Mouse (Mus musculus) lung, postnatal 0 days (tissue): Measurements from ENCODE around the gene Srxn1. TPM values are rescaled to one million over a fixed set of nuclear protein-coding genes. Genes with fewer than 3 reads are reported as not detected.
A peak's percentile ranks its signal among the peaks of the same experiment; 100 is the strongest.

Source experiments
- ATAC-seq: fragments of 200-750 bp; cut with Nextera tagmentation; 2 replicates; pipeline ENCODE4 v1.8.0; 2017; ENCODE audit warnings: moderate library complexity
- DNase-seq: peaks from one replicate; pipeline ENCODE4 v3.0.0-alpha.2; 2016; ENCODE audit warnings: low spot score
- H3K27ac ChIP-seq: fragments of 300-500 bp; sonication (generic); 2 replicates; pipeline ENCODE4 v1.5.1; 2014; ENCODE audit warnings: antibody characterized with exemption, mild to moderate bottlenecking, low read length, mixed read lengths
- H3K27me3 ChIP-seq: fragments of 300-500 bp; sonication (generic); replicated peaks from 2 replicates; pipeline ENCODE4 v1.6.1; 2014; ENCODE audit warnings: low read length, mixed read lengths; ENCODE audit not compliant: insufficient read depth
- H3K36me3 ChIP-seq: fragments of 300-500 bp; sonication (generic); 2 replicates; pipeline ENCODE4 v1.6.1; 2014; ENCODE audit warnings: low read length, mixed read lengths; ENCODE audit not compliant: insufficient read depth
- H3K4me1 ChIP-seq: fragments of 300-500 bp; sonication (generic); 2 replicates; pipeline ENCODE4 v1.6.1; 2014; ENCODE audit warnings: antibody characterized with exemption, low read depth, low read length, mixed read lengths; ENCODE audit not compliant: insufficient read depth
- H3K4me2 ChIP-seq: fragments of 300-500 bp; sonication (generic); replicated peaks from 2 replicates; pipeline ENCODE4 v1.6.1; 2014; ENCODE audit warnings: low read depth, mild to moderate bottlenecking, low read length, moderate library complexity, mixed read lengths
- H3K4me3 ChIP-seq: fragments of 300-500 bp; sonication (generic); 2 replicates; pipeline ENCODE4 v1.5.1; 2014; ENCODE audit warnings: low read depth, low read length
- H3K9ac ChIP-seq: fragments of 300-500 bp; sonication (generic); replicated peaks from 2 replicates; pipeline ENCODE4 v1.6.1; 2014; ENCODE audit warnings: low read depth, mild to moderate bottlenecking
- H3K9me3 ChIP-seq: fragments of 300-500 bp; sonication (generic); 2 replicates; pipeline ENCODE4 v1.6.1; 2016; ENCODE audit warnings: low read length, mixed read lengths
- CTCF ChIP-seq: IDR thresholded peaks from 2 replicates; pipeline ENCODE4 v1.5.1; 2016; ENCODE audit warnings: antibody characterized with exemption, mild to moderate bottlenecking
- EP300 ChIP-seq: IDR thresholded peaks from 2 replicates; pipeline ENCODE4 v1.6.1; 2016; ENCODE audit warnings: antibody characterized with exemption, mild to moderate bottlenecking, control low read depth
- WGBS: fragments of 180-500 bp; shearing (Covaris S2); extraction: QIAGEN DNeasy Blood & Tissue Kit; methylation state at CpG from one replicate; pipeline ENCODE4 v1.1.7; 2014; 5-methylcytosine and 5-hydroxymethylcytosine counted together
- polyA plus RNA-seq: library from polyadenylated mRNA; unstranded; fragments of >200 nt; fragmentation: Nextera tagmentation; extraction: Ambion mirVana; gene quantifications from 2 replicates; pipeline ENCODE4 v1.2.1, GENCODE M21; 2015

Gene Srxn1
- polyA plus RNA-seq, 1 experiment from 2014 or later = 8.9 TPM

DNA sequence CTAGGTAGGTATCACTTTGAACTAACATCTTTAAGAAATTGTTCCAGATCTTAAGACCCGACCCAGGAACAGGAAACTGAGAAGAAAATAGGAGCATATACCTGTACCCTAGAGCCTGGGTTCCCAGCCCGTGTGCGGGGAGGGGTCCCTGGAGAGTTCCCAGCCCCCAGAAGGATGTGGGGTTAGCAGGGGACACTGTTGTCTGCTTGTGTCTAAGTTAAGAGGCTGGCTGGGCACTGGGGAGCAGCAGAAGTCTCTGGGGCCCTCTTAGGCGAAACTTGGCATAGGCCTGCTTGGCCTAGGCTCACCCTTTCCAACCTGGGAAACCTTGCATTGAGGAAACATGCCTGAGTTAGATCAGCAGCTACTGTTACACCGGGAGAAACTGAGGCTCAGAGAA lies 39.2 kb downstream of the Srxn1 start:
- Histone ChIP-seq H3K4me1 (peaks cover 10% of the 10 kb centered on the region; the same call in 1 of the 2 replicates), H3K4me3 (peak overlapping the region; percentile 44; the same call in 1 of the 2 replicates), H3K27me3 (peaks cover 20% of the 10 kb centered on the region; the same call in 1 of the 2 replicates), H3K9me3 (no peaks in the 10 kb centered on the region), H3K27ac (no peak overlapping the region), H3K4me2 (peak overlapping the region; percentile 78), H3K36me3 (no peaks in the 10 kb centered on the region), H3K9ac (no peak overlapping the region)
- ATAC-seq (no peak), DNase-seq (no peak)
- WGBS = 70% methylated on average over 5 of the region's 5 CpGs
- TF ChIP-seq EP300 = no peak
- no peak for TF ChIP-seq CTCF

DNA sequence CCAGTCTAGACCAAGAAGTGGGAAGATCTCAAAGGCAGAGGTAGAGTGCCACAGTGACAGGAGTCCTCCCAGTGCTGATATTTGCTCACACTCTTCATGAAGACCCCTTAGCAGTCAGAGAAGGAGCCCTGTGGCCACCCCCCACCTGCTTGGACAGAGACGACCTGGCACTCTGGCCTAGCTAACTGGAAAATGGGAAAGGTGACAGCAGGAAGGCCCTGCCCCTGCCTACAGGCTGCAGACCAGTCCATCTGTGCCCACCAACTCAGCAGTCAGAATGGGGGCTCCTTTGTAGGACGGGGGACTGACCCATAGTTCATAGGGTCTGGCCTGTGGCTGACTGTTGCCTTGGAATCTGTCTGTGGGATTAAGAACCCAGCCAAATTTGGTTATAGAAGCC lies 40.4 kb downstream of the Srxn1 start:
- H3K4me2 ChIP-seq = no peak overlapping the region
- no peaks in the 10 kb centered on the region for H3K9me3 ChIP-seq
- H3K27me3 ChIP-seq = peaks cover 20% of the 10 kb centered on the region; the same call in 1 of the 2 replicates
- no peak overlapping the region for H3K4me3 ChIP-seq
- H3K36me3 ChIP-seq = no peaks in the 10 kb centered on the region
- H3K27ac ChIP-seq = no peak overlapping the region
- TF ChIP-seq EP300 = no peak
- DNase-seq (no peak), ATAC-seq (no peak)
- 64% methylated on average over 2 of the region's 2 CpGs for WGBS
- H3K9ac ChIP-seq = no peak overlapping the region
- peaks cover 10% of the 10 kb centered on the region; the same call in 1 of the 2 replicates for H3K4me1 ChIP-seq

DNA sequence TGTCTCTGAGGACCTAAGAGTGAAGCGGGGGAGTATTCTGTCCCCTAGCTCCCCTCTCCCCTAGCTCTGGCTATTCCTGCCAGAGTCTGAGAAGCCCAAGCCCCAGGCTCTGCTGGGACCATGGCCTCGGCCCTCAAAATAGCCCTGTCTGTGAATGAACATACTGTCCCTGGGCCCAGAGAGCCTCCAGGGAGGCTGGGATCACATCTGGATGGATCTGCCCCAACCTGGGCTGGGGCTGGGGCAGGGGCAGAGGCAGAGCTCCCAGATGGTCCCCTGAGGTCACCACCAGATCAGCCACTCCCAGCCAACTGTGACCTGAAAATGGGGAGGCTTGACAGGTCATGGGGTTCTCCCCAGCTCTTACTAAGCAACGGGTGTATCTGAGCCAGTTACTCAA lies 41.8 kb downstream of the Srxn1 start:
- no peaks in the 10 kb centered on the region for H3K36me3 ChIP-seq
- ATAC-seq = no peak
- no peak overlapping the region for H3K9ac ChIP-seq
- TF ChIP-seq CTCF (no peak), EP300 (no peak)
- H3K27me3 ChIP-seq = peaks cover 20% of the 10 kb centered on the region; the same call in 1 of the 2 replicates
- H3K4me1 ChIP-seq = peaks cover 5% of the 10 kb centered on the region; the same call in 1 of the 2 replicates
- no peak for DNase-seq
- H3K27ac ChIP-seq = no peak overlapping the region
- H3K9me3 ChIP-seq = no peaks in the 10 kb centered on the region
- no peak overlapping the region for H3K4me2 ChIP-seq
- H3K4me3 ChIP-seq = no peak overlapping the region
- 70% methylated on average over 3 of the region's 3 CpGs for WGBS

GRCm38 (mm10) chr2:152148675-152149074 lies 43.4 kb downstream of the Srxn1 start:
- peaks cover 5% of the 10 kb centered on the region; the same call in 1 of the 2 replicates for H3K4me1 ChIP-seq
- H3K27me3 ChIP-seq = peaks cover 15% of the 10 kb centered on the region; the same call in 1 of the 2 replicates
- ATAC-seq (no peak), DNase-seq (no peak)
- H3K4me3 ChIP-seq = no peak overlapping the region
- H3K4me2 ChIP-seq = no peak overlapping the region
- H3K9me3 ChIP-seq = no peaks in the 10 kb centered on the region
- no peak for TF ChIP-seq EP300
- TF ChIP-seq CTCF = no peak
- WGBS = 84% methylated on average over 9 of the region's 9 CpGs
- H3K36me3 ChIP-seq = no peaks in the 10 kb centered on the region
- no peak overlapping the region for H3K27ac ChIP-seq
- H3K9ac ChIP-seq = no peak overlapping the region

- Histone ChIP-seq H3K9me3 (no peaks in the 10 kb centered on the region), H3K9ac (no peak overlapping the region), H3K27me3 (peaks cover 3% of the 10 kb centered on the region; the same call in 1 of the 2 replicates), H3K4me2 (no peak overlapping the region), H3K36me3 (no peaks in the 10 kb centered on the region), H3K27ac (no peak overlapping the region), H3K4me3 (no peak overlapping the region), H3K4me1 (no peaks in the 10 kb centered on the region)
- no peak for ATAC-seq
- WGBS = 40% methylated on average over 4 of the region's 4 CpGs
- no peak for TF ChIP-seq EP300
- no peak for DNase-seq
Measured at GRCm38 (mm10) chr2:152149891-152150290, 44.6 kb downstream of the Srxn1 start.

DNA sequence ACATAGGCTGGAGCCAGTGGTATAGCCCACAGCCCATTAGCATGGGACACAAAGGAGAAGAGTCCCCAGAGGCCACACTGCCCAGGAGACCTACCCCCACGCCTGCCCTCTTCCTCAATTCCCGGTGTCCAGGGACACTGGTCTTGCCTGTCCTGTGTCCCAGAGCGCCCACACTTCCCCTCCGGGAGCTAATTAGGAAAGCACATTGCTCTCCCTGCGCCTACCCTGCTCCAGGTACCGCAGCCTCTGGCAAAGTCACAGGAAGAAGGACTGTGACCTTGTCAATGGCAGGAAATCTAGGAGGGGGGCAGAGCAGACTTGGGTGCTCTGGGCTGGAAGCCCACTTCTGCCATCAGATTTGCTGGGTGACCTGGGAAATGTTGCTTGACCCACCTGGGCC lies 45.1 kb downstream of the Srxn1 start:
- H3K27ac ChIP-seq = no peak overlapping the region

DNA sequence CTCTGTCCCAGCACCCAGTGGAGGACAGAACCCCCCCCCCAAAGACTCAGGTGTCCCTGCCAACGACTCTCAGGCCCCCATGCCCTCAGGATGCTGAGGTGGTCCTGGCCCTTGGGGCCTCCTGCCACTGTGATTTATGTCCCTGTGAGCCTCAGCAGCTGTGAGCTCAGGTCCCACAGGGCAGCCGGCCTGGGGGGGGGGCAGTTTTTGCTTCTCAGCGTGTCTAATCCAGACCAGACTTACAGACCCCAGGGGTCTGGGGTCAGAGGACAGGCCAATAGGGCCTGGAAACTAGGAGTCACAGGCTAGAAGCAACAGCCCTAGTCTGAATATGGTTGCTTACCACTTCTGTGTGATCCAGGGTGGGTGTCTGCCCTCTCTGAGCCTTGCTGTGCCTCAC lies 48.0 kb downstream of the Srxn1 start:
- no peak for TF ChIP-seq CTCF
- TF ChIP-seq EP300 = no peak
- no peak overlapping the region for H3K4me2 ChIP-seq
- H3K4me3 ChIP-seq = no peak overlapping the region
- no peaks in the 10 kb centered on the region for H3K36me3 ChIP-seq
- DNase-seq (no peak), ATAC-seq (no peak)
- no peaks in the 10 kb centered on the region for H3K9me3 ChIP-seq
- H3K27me3 ChIP-seq = no peaks in the 10 kb centered on the region
- H3K4me1 ChIP-seq = no peaks in the 10 kb centered on the region
- no peak overlapping the region for H3K27ac ChIP-seq
- H3K9ac ChIP-seq = no peak overlapping the region
- WGBS = 54% methylated on average over 3 of the region's 3 CpGs

More for the DNA sequence above, 45.1 kb downstream of the Srxn1 start:
- no peak for TF ChIP-seq CTCF
- no peak for TF ChIP-seq EP300
- H3K9ac ChIP-seq = no peak overlapping the region
- H3K27me3 ChIP-seq = no peaks in the 10 kb centered on the region
- ATAC-seq (no peak), DNase-seq (no peak)
- WGBS = 53% methylated on average over 6 of the region's 6 CpGs
- H3K4me2 ChIP-seq = no peak overlapping the region
- no peaks in the 10 kb centered on the region for H3K36me3 ChIP-seq
- no peaks in the 10 kb centered on the region for H3K9me3 ChIP-seq
- no peak overlapping the region for H3K4me3 ChIP-seq
- H3K4me1 ChIP-seq = no peaks in the 10 kb centered on the region
